In genomic region chr4:47310812-47311211, GRCm38 (mm10) we compare ENCODE assay signal across 9 mouse cellular contexts. TPM values are rescaled to one million over a fixed set of nuclear protein-coding genes. Genes with fewer than 3 reads are reported as not detected.
DNase-seq lines count a peak whose midpoint lies in the region; ATAC-seq and TF ChIP-seq lines count a peak whose summit lies in the region.
"Had no signal": no experiment of that assay in that cellular context is flagged by ENCODE, and none has a peak within 500 bp of the region (broad histone marks: within the 10 kb centered on the region; RNA-seq: fewer than 3 reads in every experiment).

No protein-coding gene starts in this region.

- TF ChIP-seq EP300 in heart, postnatal 0 days (IDR thresholded peaks at IDR 0.05; ENCODE audit: low read depth), result no peak

- H3K27me3 ChIP-seq in heart, postnatal 0 days (ENCODE audit: control insufficient read depth, insufficient read depth, low read length), result no peaks in the 10 kb centered on the region; the same call in 1 of the 2 replicates
- H3K27me3 ChIP-seq in hindbrain, embryonic 11.5 days (ENCODE audit: control insufficient read depth, insufficient read depth, low read length), result no peaks in the 10 kb centered on the region

- H3K36me3 ChIP-seq in heart, postnatal 0 days (replicated peaks; ENCODE audit: control insufficient read depth, insufficient read depth, low read length), result no peaks in the 10 kb centered on the region
- H3K36me3 ChIP-seq in hindbrain, embryonic 11.5 days (ENCODE audit: control insufficient read depth, insufficient read depth, low read length), result no peaks in the 10 kb centered on the region

- H3K9ac ChIP-seq in heart, postnatal 0 days (replicated peaks; ENCODE audit: low read depth, low read length), result no peak overlapping the region
- H3K9ac ChIP-seq in hindbrain, embryonic 11.5 days (ENCODE audit: low read depth, low read length), result no peak overlapping the region

- intact Hi-C loops in heart, postnatal 25 days (cut with DNase I), result no loop called here

- H3K27ac ChIP-seq in heart, postnatal 0 days (ENCODE audit: low read depth), result 0 out of 2 replicates have a peak overlapping the region, but pooled peaks have one; percentile 21
- H3K27ac ChIP-seq in hindbrain, embryonic 11.5 days (ENCODE audit: low read depth, low read length), result no peak overlapping the region

- WGBS in heart, postnatal 0 days, result 7% methylated on average over 6 of the region's 6 CpGs
- WGBS in hindbrain, embryonic 11.5 days, result 81% methylated on average over 6 of the region's 6 CpGs

- no peaks in the 10 kb centered on the region for H3K9me3 ChIP-seq in heart, postnatal 0 days (replicated peaks; ENCODE audit: control insufficient read depth, low read length)
- no peaks in the 10 kb centered on the region for H3K9me3 ChIP-seq in hindbrain, embryonic 11.5 days (ENCODE audit: control insufficient read depth, low read length)

- no peak overlapping the region for H3K4me2 ChIP-seq in heart, postnatal 0 days (ENCODE audit: low read depth, low read length)
- H3K4me2 ChIP-seq in hindbrain, embryonic 11.5 days (replicated peaks; ENCODE audit: low read depth, low read length), result no peak overlapping the region

- ATAC-seq in heart, postnatal 0 days (ENCODE audit: insufficient read depth, low read depth), result peak; percentile 82
- no peak for ATAC-seq in hindbrain, embryonic 11.5 days (ENCODE audit: low FRiP score)

- peaks cover 12% of the 10 kb centered on the region for H3K4me1 ChIP-seq in heart, postnatal 0 days (ENCODE audit: control insufficient read depth, insufficient read depth)
- no peaks in the 10 kb centered on the region for H3K4me1 ChIP-seq in hindbrain, embryonic 11.5 days (replicated peaks; ENCODE audit: control insufficient read depth, insufficient read depth, low read length)

- no peak overlapping the region for H3K4me3 ChIP-seq in heart, postnatal 0 days (ENCODE audit: low read depth, low read length)
- H3K4me3 ChIP-seq in hindbrain, embryonic 11.5 days (ENCODE audit: low read depth, low read length), result no peak overlapping the region

- no peak for TF ChIP-seq CTCF in heart, postnatal 0 days (IDR thresholded peaks at IDR 0.05; ENCODE audit: low read depth)

- DNase-seq in heart, adult 11 months, result peak; percentile 97
- no peak for DNase-seq in heart, postnatal 25 days (ENCODE audit: low spot score)
- peak; percentile 96 for DNase-seq in adrenal gland, adult 2 months
- DNase-seq in heart, postnatal 0 days (ENCODE audit: low spot score), result peak; percentile 74
- DNase-seq in natural killer cell, adult 2 months (ENCODE audit: low spot score in 2 of 2), result peak; percentile 25 to 27
- no peak for DNase-seq in hindbrain, embryonic 11.5 days (ENCODE audit: low spot score)
- DNase-seq in frontal cortex, postnatal 14 days (ENCODE audit: low spot score in 2 of 2), result no peak
- DNase-seq in left cerebral cortex, adult 9 months (ENCODE audit: low spot score in 2 of 2), result no peak
- DNase-seq: cerebellum, postnatal 10 days had no signal

RNA-seq across cellular contexts. Expression of gene Tgfbr1, which starts 42.2 kb away (rescaled TPM):
- 10 to 100 TPM; 14.3 to 15.8 TPM for total RNA-seq in heart, postnatal 25 days (2021)
- total RNA-seq in adrenal gland, adult 2 months (2021), result 10 to 100 TPM; 30.1 to 36.9 TPM
- polyA plus RNA-seq in adrenal gland, adult 2 months (2012; rRNA removed), result 2.2 and 2.5 TPM in 2 replicates
- 19.8 and 21.8 TPM in 2 replicates for total RNA-seq in heart, postnatal 0 days (2014; rRNA removed; ENCODE audit: low replicate concordance)
- 7.6 and 7.8 TPM in 2 replicates for polyA plus RNA-seq in heart, postnatal 0 days (2015; fragmentation: Nextera tagmentation; extraction: Ambion mirVana)
- 90.1 and 112 TPM in 2 replicates for polyA plus RNA-seq in hindbrain, embryonic 11.5 days (2014; fragmentation: Nextera tagmentation; extraction: Ambion mirVana)

Comparison
In these comparisons a context has a peak if more than half of its experiments do, and no peak if none do; other contexts are left out.
1. DNase-seq: peak in heart, adult 11 months (single experiment), adrenal gland, adult 2 months (single experiment), heart, postnatal 0 days (single experiment) and natural killer cell, adult 2 months (2 of 2); none in heart, postnatal 25 days (single experiment), hindbrain, embryonic 11.5 days (single experiment), frontal cortex, postnatal 14 days (0 of 2) and left cerebral cortex, adult 9 months (0 of 2).